Mouse (Mus musculus) ES-E14 (cell line): Measurements from ENCODE around the gene Tnrc18. TPM values are rescaled to one million over a fixed set of nuclear protein-coding genes. Genes with fewer than 3 reads are reported as not detected.

Experiments used
- DNase-seq: peaks from one replicate; pipeline ENCODE4 v3.0.0-alpha.2; 2013; ENCODE audit warnings: low read depth, low spot score
- H3K27ac ChIP-seq: 2 replicates; pipeline ENCODE4 v1.5.1; 2012; ENCODE audit warnings: low read depth, mild to moderate bottlenecking, low read length, moderate library complexity, mixed read lengths; ENCODE audit not compliant: poor library complexity, insufficient read depth, severe bottlenecking
- H3K36me3 ChIP-seq: 2 replicates; pipeline ENCODE4 v1.6.1; 2012; ENCODE audit warnings: mild to moderate bottlenecking, low read length, moderate library complexity, mixed read lengths; ENCODE audit not compliant: control insufficient read depth, poor library complexity, insufficient read depth, severe bottlenecking
- H3K4me1 ChIP-seq, 2 experiments: fragments of 150-350 bp in 1 of 2; sonication (generic) in 1 of 2; 2 replicates each; pipeline ENCODE4 v1.6.1; 2012; ENCODE audit warnings: low read length in 2 of 2, mild to moderate bottlenecking in 1 of 2, mixed read lengths in 1 of 2; ENCODE audit not compliant: control insufficient read depth in 2 of 2, insufficient read depth in 2 of 2, poor library complexity in 1 of 2
- H3K4me3 ChIP-seq, 2 experiments: fragments of 150-350 bp in 1 of 2; sonication (generic) in 1 of 2; 2 replicates each; pipeline ENCODE4 v1.5.1; 2012; ENCODE audit warnings: low read length in 2 of 2, low read depth in 1 of 2, mild to moderate bottlenecking in 1 of 2, mixed read lengths in 1 of 2; ENCODE audit not compliant: insufficient read depth in 1 of 2, poor library complexity in 1 of 2, severe bottlenecking in 1 of 2
- H3K9ac ChIP-seq: 2 replicates; pipeline ENCODE4 v1.6.1; 2012; ENCODE audit warnings: low read depth, mild to moderate bottlenecking, low read length, mixed read lengths; ENCODE audit not compliant: poor library complexity, insufficient read depth, severe bottlenecking
- H3K9me3 ChIP-seq: fragments of 150-350 bp; sonication (generic); 2 replicates; pipeline ENCODE4 v1.6.1; 2012; ENCODE audit warnings: low read depth, mild to moderate bottlenecking, low read length; ENCODE audit not compliant: control insufficient read depth, insufficient read depth
- CHD2 ChIP-seq: IDR thresholded peaks from 2 replicates; pipeline ENCODE4 v1.6.1; 2014; ENCODE audit warnings: mild to moderate bottlenecking, low read depth, low read length, inconsistent platforms
- HCFC1 ChIP-seq: IDR thresholded peaks from 2 replicates; pipeline ENCODE4 v1.6.1; 2012; ENCODE audit warnings: low read length, inconsistent platforms, borderline replicate concordance; ENCODE audit not compliant: insufficient read depth
- MAFK ChIP-seq: IDR thresholded peaks from 2 replicates; pipeline ENCODE4 v1.6.1; 2014; ENCODE audit warnings: mild to moderate bottlenecking, low read depth, low read length, inconsistent platforms; ENCODE audit not compliant: insufficient read depth
- ZC3H11A ChIP-seq: IDR thresholded peaks from 2 replicates; pipeline ENCODE4 v1.6.1; 2012; ENCODE audit warnings: low read depth, mild to moderate bottlenecking, inconsistent platforms, low read length, borderline replicate concordance
- ZNF384 ChIP-seq: IDR thresholded peaks from 2 replicates; pipeline ENCODE4 v1.6.1; 2012; ENCODE audit warnings: low read depth, low read length, inconsistent platforms
- in situ Hi-C, 2 experiments: fragments of 600-800 bp; cut with MboI; formaldehyde crosslinking; loops; one replicate each; pipeline ENCODE4 v1.15.1; 2025; ENCODE audit warnings: low sequenced_read_pairs in 2 of 2, inconsistent platforms in 1 of 2; ENCODE audit not compliant: unreplicated experiment in 2 of 2
- total RNA-seq: library from RNA; depleted of rRNA; stranded (reverse); fragments of 300-350 nt; gene quantifications from 2 replicates; pipeline ENCODE4 v1.2.3, GENCODE M21; 2012

Tnrc18 gene
- total RNA-seq, 1 experiment: 20.7 TPM

- Histone ChIP-seq H3K36me3 (peaks cover 6% of the 10 kb centered on the region; the same call in 1 of the 2 replicates), H3K9me3 (no peaks in the 10 kb centered on the region), H3K4me1 (peaks cover 4 to 22% of the 10 kb centered on the region in 2 experiments; a peak in 2 of 4 replicates), H3K27ac (no peak overlapping the region), H3K4me3 (no peak overlapping the region), H3K9ac (no peak overlapping the region)
- no peak for TF ChIP-seq CHD2
- DNase-seq: no peak
- in situ Hi-C loops: no loop called here
These were observed 31.2 kb downstream of the Tnrc18 start for GRCm38 (mm10) chr5:142786215-142786614.

GRCm38 (mm10) chr5:142783142-142783540 lies 34.3 kb downstream of the Tnrc18 start:
- peaks cover 4% of the 10 kb centered on the region; the same call in 1 of the 2 replicates for H3K36me3 ChIP-seq
- in situ Hi-C loops: no loop called here

GRCm38 (mm10) chr5:142782459-142783141 lies 34.9 kb downstream of the Tnrc18 start:
- no peak overlapping the region for H3K9ac ChIP-seq
- peak; percentile 82 for DNase-seq
- peaks cover 2 to 17% of the 10 kb centered on the region in 2 experiments; a peak in 1 of 4 replicates for H3K4me1 ChIP-seq
- peaks cover 2% of the 10 kb centered on the region; the same call in 1 of the 2 replicates for H3K36me3 ChIP-seq
- in situ Hi-C loops: no loop called here
- no peak overlapping the region for H3K4me3 ChIP-seq
- H3K27ac ChIP-seq: peak overlapping the region; percentile 89
- H3K9me3 ChIP-seq: no peaks in the 10 kb centered on the region
- TF ChIP-seq ZC3H11A: no peak
- TF ChIP-seq HCFC1: peak; percentile 82; the same call in 1 of the 2 replicates

More at GRCm38 (mm10) chr5:142783142-142783540, 34.3 kb downstream of the Tnrc18 start:
- DNase-seq: no peak
- TF ChIP-seq HCFC1: no peak
- no peak for TF ChIP-seq CHD2
- no peak for TF ChIP-seq MAFK
- no peak for TF ChIP-seq ZNF384
- TF ChIP-seq ZC3H11A: no peak
- Histone ChIP-seq H3K9ac (no peak overlapping the region), H3K4me3 (no peak overlapping the region), H3K9me3 (no peaks in the 10 kb centered on the region), H3K27ac (peak overlapping the region; percentile 42), H3K4me1 (peaks cover 2 to 20% of the 10 kb centered on the region in 2 experiments; a peak in 1 of 4 replicates)

- no peaks in the 10 kb centered on the region for H3K9me3 ChIP-seq
- TF ChIP-seq HCFC1: no peak
- H3K27ac ChIP-seq: no peak overlapping the region
- H3K36me3 ChIP-seq: peaks cover 2% of the 10 kb centered on the region; the same call in 1 of the 2 replicates
- DNase-seq: no peak
- in situ Hi-C loops: no loop called here
- peaks cover 0 to 14% of the 10 kb centered on the region in 2 experiments; a peak in 1 of 4 replicates for H3K4me1 ChIP-seq
- H3K9ac ChIP-seq: no peak overlapping the region
- no peak overlapping the region for H3K4me3 ChIP-seq
These were observed 36.9 kb downstream of the Tnrc18 start for GRCm38 (mm10) chr5:142780579-142780978.

- in situ Hi-C loops: no loop called here
- H3K9me3 ChIP-seq: no peaks in the 10 kb centered on the region
- peaks cover 0 to 17% of the 10 kb centered on the region in 2 experiments; a peak in 1 of 4 replicates for H3K4me1 ChIP-seq
- no peak overlapping the region for H3K27ac ChIP-seq
- TF ChIP-seq CHD2: no peak
- TF ChIP-seq MAFK: no peak
- TF ChIP-seq HCFC1: no peak
- no peak for TF ChIP-seq ZC3H11A
- no peak for TF ChIP-seq ZNF384
- H3K4me3 ChIP-seq: no peak overlapping the region
- H3K9ac ChIP-seq: no peak overlapping the region
- no peak for DNase-seq
- H3K36me3 ChIP-seq: peaks cover 2% of the 10 kb centered on the region; the same call in 1 of the 2 replicates
These were observed 38.6 kb downstream of the Tnrc18 start for GRCm38 (mm10) chr5:142778871-142779270.
